ENCODE assay signal across 8 mouse cellular contexts in the genomic region with DNA sequence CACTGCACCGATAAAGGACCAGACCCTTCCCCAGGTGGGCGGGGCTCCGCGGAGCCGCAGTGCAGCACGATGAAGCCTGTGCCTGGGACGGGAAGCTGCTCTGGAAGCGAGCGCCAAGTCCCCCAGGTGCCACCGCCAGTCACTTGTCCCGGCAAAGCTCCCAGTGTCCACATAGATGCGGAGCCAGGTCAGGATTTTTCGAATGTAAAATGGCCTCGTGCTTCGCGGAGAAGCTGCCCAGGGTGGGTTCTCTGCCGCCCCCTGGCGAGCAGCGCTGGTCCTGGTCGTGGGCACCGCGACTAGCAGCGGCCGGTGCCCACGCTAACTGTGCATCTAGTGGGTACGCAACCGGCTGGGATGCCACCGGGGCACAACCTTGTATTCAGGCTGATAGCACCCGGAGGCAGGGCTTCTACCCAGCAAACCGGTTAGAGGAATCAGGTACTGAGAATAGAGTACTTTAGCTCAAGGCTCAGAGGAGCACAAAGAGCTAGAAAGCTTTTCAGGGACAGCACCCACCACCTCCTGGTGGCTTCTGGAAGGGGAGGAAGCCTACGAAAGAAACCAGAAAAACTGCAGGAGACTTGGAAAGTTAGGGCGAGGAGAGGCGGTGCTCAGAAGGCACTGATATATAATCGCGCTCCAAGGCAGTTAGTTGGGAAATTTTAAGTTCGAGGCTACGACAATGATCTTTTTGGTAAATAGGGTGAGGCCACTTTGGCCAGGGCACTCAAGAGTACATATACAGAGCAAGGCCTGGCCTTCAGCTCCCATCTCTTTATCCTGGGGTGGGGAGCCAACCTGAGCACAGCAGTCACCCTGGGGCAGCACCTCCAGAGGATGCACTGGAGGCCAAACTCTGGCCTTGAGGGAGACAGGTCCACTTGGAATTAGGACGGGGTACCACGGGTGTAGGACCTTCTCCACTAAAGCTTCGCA. TPM values are rescaled to one million over a fixed set of nuclear protein-coding genes. Genes with fewer than 3 reads are reported as not detected.
DNase-seq lines count a peak whose midpoint lies in the region; ATAC-seq and TF ChIP-seq lines count a peak whose summit lies in the region.

No protein-coding gene starts in this region.

- peak overlapping the region; percentile 97 for H3K27ac ChIP-seq in hindbrain, embryonic 14.5 days
- peak overlapping the region; percentile 98 for H3K27ac ChIP-seq in left cerebral cortex, adult 2 months
- no peak overlapping the region for H3K27ac ChIP-seq in macrophage

- WGBS in hindbrain, embryonic 14.5 days: 4% methylated on average over 40 of the region's 40 CpGs
- 14% methylated on average over 40 of the region's 40 CpGs for WGBS in macrophage (ENCODE audit: missing documents)

- H3K9me3 ChIP-seq in hindbrain, embryonic 14.5 days (ENCODE audit: control insufficient read depth, low read length): no peaks in the 10 kb centered on the region

- no peaks in the 10 kb centered on the region for H3K27me3 ChIP-seq in hindbrain, embryonic 14.5 days (ENCODE audit: control insufficient read depth, insufficient read depth, low read length)

- H3K4me2 ChIP-seq in hindbrain, embryonic 14.5 days (replicated peaks): peak overlapping the region; percentile 58

- peak; percentile 78 for DNase-seq in ZHBTc4 (ENCODE audit: low read depth, low spot score)
- peak; percentile 90 to 91 for DNase-seq in cerebellum, postnatal 14 days
- DNase-seq in frontal cortex, postnatal 36 days (ENCODE audit: low spot score in 2 of 2): peak; percentile 76 to 81
- peak; percentile 85 for DNase-seq in hindbrain, embryonic 14.5 days (ENCODE audit: low spot score)
- DNase-seq in left cerebral cortex, adult 2 months (ENCODE audit: extremely low spot score in 1 of 2, low spot score in 2 of 2): peak; percentile 79 to 81
- DNase-seq in retina, postnatal 7 days (ENCODE audit: low read depth, low spot score): peak; percentile 71
- DNase-seq in urinary bladder, adult 2 months (ENCODE audit: low spot score): peak; percentile 61

- no peaks in the 10 kb centered on the region for H3K79me2 ChIP-seq in macrophage (ENCODE audit: inconsistent target)

- peaks cover 7% of the 10 kb centered on the region for H3K36me3 ChIP-seq in hindbrain, embryonic 14.5 days (replicated peaks; ENCODE audit: control insufficient read depth, insufficient read depth)
- H3K36me3 ChIP-seq in macrophage (ENCODE audit: inconsistent target): no peaks in the 10 kb centered on the region

- peaks cover 40% of the 10 kb centered on the region for H3K4me1 ChIP-seq in hindbrain, embryonic 14.5 days (replicated peaks; ENCODE audit: control insufficient read depth, insufficient read depth, low read length)

- ATAC-seq in hindbrain, embryonic 14.5 days (ENCODE audit: low FRiP score): peak; percentile 24; the same call in 1 of the 2 replicates

- intact Hi-C loops in left cerebral cortex, adult 2 months (cut with DNase I): loop anchor here (1.0 to 5.0 kb wide), 3 partner anchors 56 to 277 kb away; no protein-coding TSS in a partner anchor

- H3K4me3 ChIP-seq in hindbrain, embryonic 14.5 days (replicated peaks; ENCODE audit: low read length): peak overlapping the region; percentile 34
- peak overlapping the region; percentile 44 for H3K4me3 ChIP-seq in left cerebral cortex, adult 2 months
- H3K4me3 ChIP-seq in macrophage (ENCODE audit: inconsistent target): peak overlapping the region; percentile 23

- peak; percentile 92 for TF ChIP-seq CTCF in left cerebral cortex, adult 2 months (IDR thresholded peaks at IDR 0.05)

- peak overlapping the region; percentile 68 for H3K9ac ChIP-seq in hindbrain, embryonic 14.5 days

RNA-seq across cellular contexts. Expression of a gene that starts 49.5 kb away (rescaled TPM):
- polyA plus RNA-seq in hindbrain, embryonic 14.5 days (2014; fragmentation: Nextera tagmentation; extraction: Ambion mirVana): 32.9 and 33.2 TPM in 2 replicates
- total RNA-seq in left cerebral cortex, adult 2 months (2021): 10 to 100 TPM; 18.3 to 21.7 TPM
- total RNA-seq in macrophage (2018; cell fraction: chromatin; rRNA removed): 10 to 100 TPM in 22 of 26 experiments, 1 to 10 TPM in 4; 5.4 to 60.0 (median 27.1) TPM
- total RNA-seq in macrophage (2018; cell fraction: cytosol; rRNA removed): 10 to 100 TPM; 12.1 to 36.9 (median 20.6) TPM
- 10 to 100 TPM in 22 of 26 experiments, 1 to 10 TPM in 4; 7.7 to 56.1 (median 31.0) TPM for total RNA-seq in macrophage (2018; cell fraction: nucleus; rRNA removed)
- polyA plus RNA-seq in macrophage (2018): 16.3 to 23.2 TPM (median 16.4 TPM) in 3 replicates
- 23.8 and 26.2 TPM in 2 replicates for polyA plus RNA-seq in urinary bladder, adult 2 months (2012; rRNA removed)

RNA-seq across cellular contexts. Expression of a gene that starts 49.6 kb away (rescaled TPM):
- 0.19 TPM in 1 of 2 replicates, not detected in the other for polyA plus RNA-seq in hindbrain, embryonic 14.5 days (2014; fragmentation: Nextera tagmentation; extraction: Ambion mirVana)
- 1 to 10 TPM in 1 of 2 experiments, under 1 TPM in 1; 0.70 to 1.1 TPM for total RNA-seq in left cerebral cortex, adult 2 months (2021)
- total RNA-seq in macrophage (2018; cell fraction: chromatin; rRNA removed): not detected
- total RNA-seq in macrophage (2018; cell fraction: cytosol; rRNA removed): under 1 TPM in 5 of 26 experiments, not detected in 21; 0.10 to 0.26 (median 0.15) TPM
- total RNA-seq in macrophage (2018; cell fraction: nucleus; rRNA removed): under 1 TPM in 2 of 26 experiments, not detected in 24; 0.36 to 0.55 TPM
- not detected in 3 replicates for polyA plus RNA-seq in macrophage (2018)
- 0.04 and 0.07 TPM in 2 replicates for polyA plus RNA-seq in urinary bladder, adult 2 months (2012; rRNA removed)

RNA-seq across cellular contexts. Expression of a gene that starts 58.4 kb away (rescaled TPM):
- polyA plus RNA-seq in hindbrain, embryonic 14.5 days (2014; fragmentation: Nextera tagmentation; extraction: Ambion mirVana): 51.1 and 63.1 TPM in 2 replicates
- 10 to 100 TPM; 87.2 to 91.9 TPM for total RNA-seq in left cerebral cortex, adult 2 months (2021)
- total RNA-seq in macrophage (2018; cell fraction: chromatin; rRNA removed): 10 to 100 TPM; 11.8 to 75.7 (median 54.7) TPM
- 10 to 100 TPM; 10.0 to 21.1 (median 19.0) TPM for total RNA-seq in macrophage (2018; cell fraction: cytosol; rRNA removed)
- 10 to 100 TPM; 11.3 to 42.3 (median 31.3) TPM for total RNA-seq in macrophage (2018; cell fraction: nucleus; rRNA removed)
- polyA plus RNA-seq in macrophage (2018): 12.0 to 16.3 TPM (median 15.3 TPM) in 3 replicates
- 22.8 and 23.3 TPM in 2 replicates for polyA plus RNA-seq in urinary bladder, adult 2 months (2012; rRNA removed)
